Mouse (Mus musculus) brain, embryonic 18.5 days (tissue): ENCODE data around the gene Smoc2.

Experiments
- DNase-seq: peaks from one replicate; pipeline ENCODE4 v3.0.0-alpha.2; 2012; ENCODE audit warnings: low read depth, low spot score

The Smoc2 gene

GRCm38 (mm10) chr17:14407874-14408273, 128.6 kb downstream of the Smoc2 start:
- no peak for DNase-seq

DNA sequence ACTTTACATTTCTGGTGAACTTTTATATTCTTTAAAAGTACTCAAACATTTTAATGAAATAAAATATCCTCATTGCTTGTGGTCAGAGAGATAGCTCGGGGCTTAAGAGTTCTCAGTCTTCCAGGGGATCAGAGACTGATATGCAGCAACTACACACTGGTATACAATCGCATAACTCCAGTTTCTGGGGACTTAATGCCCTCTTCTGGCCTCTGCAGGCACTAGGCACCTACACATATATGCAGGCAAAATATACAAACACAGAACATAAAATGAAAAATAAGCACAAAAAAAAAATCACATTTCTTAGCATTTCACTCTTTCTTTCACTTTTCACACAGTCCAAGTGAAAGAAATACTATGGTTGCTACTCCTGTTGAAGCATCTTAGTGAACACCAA, 133.2 kb downstream of the Smoc2 start:
- DNase-seq = no peak

DNA sequence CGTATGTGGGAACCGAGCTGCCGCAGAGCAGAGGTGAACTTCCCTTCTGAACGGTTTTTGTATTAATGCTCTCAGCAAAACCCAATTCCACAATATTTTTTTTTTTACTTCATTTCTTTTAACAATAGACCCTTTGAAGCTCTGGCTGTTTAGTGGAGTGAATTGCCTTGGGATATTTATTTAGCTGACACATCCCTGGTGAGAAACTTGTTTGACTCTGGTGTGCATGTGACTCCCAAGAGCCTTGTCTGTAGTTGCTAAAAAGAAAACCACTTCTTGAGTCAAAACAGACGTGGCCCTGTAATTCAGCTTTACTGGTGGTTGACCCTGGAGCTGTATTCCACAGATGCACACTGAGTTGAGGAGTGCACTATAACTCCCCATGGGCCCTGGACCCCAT, 135.2 kb downstream of the Smoc2 start:
- DNase-seq = no peak

GRCm38 (mm10) chr17:14420460-14421046, 141.2 kb downstream of the Smoc2 start:
- no peak for DNase-seq

DNA sequence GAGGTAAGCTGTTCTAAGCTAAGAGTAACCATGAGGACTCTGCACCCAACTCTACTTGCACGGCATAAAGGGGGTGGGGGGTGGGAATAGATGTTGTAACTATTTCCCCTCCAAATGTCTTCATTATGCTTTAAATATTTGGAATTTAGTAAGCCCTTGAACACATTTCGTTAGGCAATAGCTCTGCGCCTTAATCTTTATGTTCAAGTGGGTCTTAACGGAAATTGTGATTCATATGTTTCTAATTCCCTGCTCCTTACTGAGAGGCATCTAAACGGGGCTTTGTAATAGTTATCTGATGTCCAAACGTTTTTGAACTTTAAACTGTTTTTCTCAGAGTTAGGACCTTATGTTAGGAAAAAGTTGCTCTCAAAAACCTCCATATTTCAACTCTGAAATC, 147.2 kb downstream of the Smoc2 start:
- no peak for DNase-seq

DNA sequence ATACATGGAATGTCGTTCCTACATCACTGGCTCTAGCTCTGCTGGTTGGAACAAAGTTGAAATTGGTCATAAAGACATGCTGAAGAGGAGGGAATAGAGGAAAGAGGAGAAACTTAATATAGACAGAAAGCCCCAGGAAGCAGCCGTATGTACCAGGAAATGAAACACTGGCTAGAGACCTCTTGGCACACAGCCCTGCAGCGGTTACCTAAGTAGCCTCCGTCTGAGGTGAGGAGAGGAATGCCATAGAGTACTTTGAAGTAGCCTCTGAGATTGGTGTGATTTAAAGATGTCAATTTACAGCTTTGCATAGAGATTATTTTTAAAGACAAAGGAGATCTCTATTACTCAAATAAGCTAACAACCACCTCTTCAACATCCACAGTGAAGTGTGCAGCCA, 155.4 kb downstream of the Smoc2 start:
- DNase-seq = no peak

GRCm38 (mm10) chr17:14445611-14446010, 166.3 kb downstream of the Smoc2 start:
- no peak for DNase-seq

- no peak for DNase-seq
These were observed 168.0 kb downstream of the Smoc2 start for GRCm38 (mm10) chr17:14447275-14447674.
